Mouse (Mus musculus): ENCODE data around the gene 0610009B22Rik.

Gene 0610009B22Rik

DNA sequence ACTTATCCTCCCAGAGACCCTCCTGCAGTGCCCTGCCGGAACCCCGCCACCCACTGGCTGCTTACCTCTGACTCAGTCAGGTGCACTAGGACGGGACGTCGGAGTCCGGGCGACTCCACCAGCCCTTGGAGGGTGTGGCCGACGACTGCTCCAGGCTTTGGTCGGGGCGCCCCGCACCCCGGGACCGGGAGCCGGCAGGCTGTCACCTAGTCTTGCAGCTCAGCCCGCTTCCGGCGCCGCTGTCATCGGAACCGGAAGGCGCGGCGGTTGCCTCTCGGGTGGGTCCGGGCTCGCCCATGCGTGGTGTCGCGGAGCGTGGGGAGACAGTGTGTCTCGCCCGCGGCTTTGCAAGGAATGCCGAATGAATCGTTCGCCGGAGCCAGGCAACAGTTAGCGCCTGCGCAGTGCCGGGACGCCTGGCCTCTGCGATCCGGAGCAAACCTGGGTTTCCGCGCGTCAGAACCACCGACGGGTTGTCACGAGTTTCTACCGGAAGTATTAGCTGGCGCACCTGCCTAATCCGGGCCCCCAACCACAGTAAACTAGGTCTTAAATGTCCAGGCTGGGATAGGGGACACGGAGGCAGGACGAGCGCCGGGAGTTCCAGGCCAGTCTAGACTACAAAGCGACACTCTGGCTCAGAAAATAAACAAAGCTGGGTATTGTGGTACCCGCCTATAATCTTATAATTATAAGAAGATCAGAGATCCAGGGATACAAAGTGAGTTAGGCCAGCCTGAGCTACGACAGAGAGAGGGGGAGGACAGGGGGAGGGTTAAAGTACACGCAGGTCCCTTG lies 53.0 kb downstream of the 0610009B22Rik start, which contains the start of gene Rmnd5b:
TSS of gene Rmnd5b (minus strand) at position 372 of the 798 bp plus-strand sequence.
- DNase-seq (ENCODE audit: low spot score): peak; percentile 71
